Mouse (Mus musculus): Measurements from ENCODE around the gene Psenen. TPM values are rescaled to one million over a fixed set of nuclear protein-coding genes. Genes with fewer than 3 reads are reported as not detected.

Gene Psenen
- polyA plus RNA-seq, 1 experiment from 2014 or later: 138 TPM

DNA sequence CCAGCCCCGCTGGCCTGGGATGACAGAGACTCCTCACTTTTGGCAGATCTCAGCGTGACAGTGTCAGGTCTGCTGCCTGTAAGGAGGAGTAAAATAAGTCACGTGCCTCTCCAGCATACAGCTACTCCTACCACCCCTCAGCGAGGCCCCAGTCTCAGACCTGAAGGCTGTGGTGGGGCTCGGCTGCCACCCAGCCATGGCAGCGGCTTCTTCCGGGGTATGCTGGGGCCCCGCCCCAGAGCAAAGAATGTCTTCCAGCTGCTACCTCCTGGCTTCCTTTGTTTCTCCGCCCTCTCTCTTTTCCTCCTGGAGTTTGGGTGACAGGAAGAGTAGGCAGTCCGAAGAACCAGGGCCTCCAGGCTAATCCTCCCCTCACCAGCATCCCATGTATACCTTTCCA lies 37.5 kb downstream of the Psenen start:
- Histone ChIP-seq H3K27ac (peak overlapping the region; percentile 84), H3K4me1 (peaks cover 20% of the 10 kb centered on the region), H3K9ac (peak overlapping the region; percentile 64), H3K36me3 (peaks cover 84% of the 10 kb centered on the region), H3K27me3 (no peaks in the 10 kb centered on the region), H3K9me3 (no peaks in the 10 kb centered on the region), H3K4me3 (peak overlapping the region; percentile 27), H3K4me2 (peak overlapping the region; percentile 53)
- 14% methylated on average over 10 of the region's 10 CpGs for WGBS
- no peak for ATAC-seq (ENCODE audit: insufficient number of reproducible peaks, insufficient read depth, low FRiP score, low TSS enrichment, low read depth)

DNA sequence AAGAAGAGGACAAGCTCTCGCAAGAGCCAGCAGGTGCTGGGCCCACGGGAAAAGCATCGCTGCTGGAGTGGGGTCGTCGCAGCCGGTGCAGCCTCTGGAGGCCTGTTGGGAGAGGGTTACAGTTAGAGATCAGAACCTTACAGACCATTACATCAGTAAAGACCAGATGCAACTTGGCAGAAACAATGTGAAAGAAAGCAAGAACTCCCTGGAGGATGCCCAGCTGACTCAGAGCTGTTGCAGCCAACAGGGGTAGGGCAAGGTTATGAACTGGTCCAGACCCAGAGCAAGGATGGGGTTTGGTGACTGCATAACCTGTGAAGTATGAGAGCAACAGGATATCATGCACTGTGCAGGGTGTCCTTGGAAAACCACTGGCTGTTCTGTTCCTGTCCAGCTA lies 38.9 kb downstream of the Psenen start:
- peaks cover 70% of the 10 kb centered on the region for H3K36me3 ChIP-seq
- ATAC-seq (ENCODE audit: insufficient number of reproducible peaks, insufficient read depth, low FRiP score, low TSS enrichment, low read depth): no peak
- H3K27me3 ChIP-seq: no peaks in the 10 kb centered on the region
- 83% methylated on average over 6 of the region's 6 CpGs for WGBS
- no peak overlapping the region for H3K4me2 ChIP-seq
- H3K4me1 ChIP-seq: peaks cover 20% of the 10 kb centered on the region
- H3K27ac ChIP-seq: no peak overlapping the region
- no peaks in the 10 kb centered on the region for H3K9me3 ChIP-seq
- no peak overlapping the region for H3K4me3 ChIP-seq
- no peak overlapping the region for H3K9ac ChIP-seq

DNA sequence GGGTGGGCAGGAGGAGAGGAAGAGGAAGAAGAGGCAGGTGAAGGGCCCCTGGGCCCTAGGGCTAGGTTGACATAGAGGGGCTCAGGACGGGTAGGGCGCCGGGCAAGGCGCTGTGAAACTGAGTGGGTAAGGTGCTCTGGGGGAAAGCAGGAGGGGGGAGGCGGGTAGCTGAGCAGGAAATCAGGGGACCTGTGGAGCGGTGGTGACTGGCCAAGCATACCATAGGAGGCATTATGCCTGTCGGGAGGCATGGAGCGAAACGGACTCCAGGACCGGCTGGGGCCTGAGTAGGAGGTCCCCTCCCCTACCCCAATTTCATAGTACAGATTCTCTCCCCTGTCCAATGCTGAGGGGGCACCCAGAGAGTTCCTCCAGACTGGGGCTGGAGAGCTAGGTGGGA lies 40.6 kb downstream of the Psenen start:
- ATAC-seq (ENCODE audit: insufficient number of reproducible peaks, insufficient read depth, low FRiP score, low TSS enrichment, low read depth): no peak
- no peak overlapping the region for H3K4me2 ChIP-seq
- no peaks in the 10 kb centered on the region for H3K27me3 ChIP-seq
- H3K9ac ChIP-seq: no peak overlapping the region
- peaks cover 54% of the 10 kb centered on the region for H3K36me3 ChIP-seq
- H3K27ac ChIP-seq: no peak overlapping the region
- WGBS: 88% methylated on average over 10 of the region's 10 CpGs
- H3K4me1 ChIP-seq: peaks cover 20% of the 10 kb centered on the region
- H3K4me3 ChIP-seq: no peak overlapping the region
- H3K9me3 ChIP-seq: no peaks in the 10 kb centered on the region

DNA sequence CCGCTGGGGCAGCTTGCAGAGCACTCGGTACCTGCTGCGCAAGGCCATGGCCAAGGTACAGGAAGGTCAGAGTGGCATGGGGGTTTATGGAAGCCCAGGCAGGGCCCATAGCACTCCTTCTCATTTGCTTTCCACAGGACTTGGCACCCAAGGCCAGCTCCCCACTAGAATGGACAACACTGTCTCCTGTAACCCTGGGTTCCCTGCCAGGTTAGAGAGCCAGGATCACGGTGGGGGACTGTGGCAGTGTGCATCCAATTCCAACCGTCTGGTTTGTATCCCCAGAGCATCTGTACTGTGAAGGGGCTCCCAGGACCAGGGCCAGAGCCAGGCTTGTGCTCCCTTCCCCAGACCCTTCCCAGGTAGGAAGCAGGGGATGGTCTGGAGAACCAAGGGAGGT lies 42.6 kb downstream of the Psenen start:
- Histone ChIP-seq H3K27me3 (no peaks in the 10 kb centered on the region), H3K36me3 (peaks cover 35% of the 10 kb centered on the region), H3K4me1 (peaks cover 6% of the 10 kb centered on the region), H3K4me2 (no peak overlapping the region), H3K4me3 (no peak overlapping the region), H3K9ac (no peak overlapping the region), H3K9me3 (no peaks in the 10 kb centered on the region), H3K27ac (0 out of 2 replicates have a peak overlapping the region, but pooled peaks have one; percentile 11)
- WGBS: 67% methylated on average over 5 of the region's 5 CpGs
- ATAC-seq (ENCODE audit: insufficient number of reproducible peaks, insufficient read depth, low FRiP score, low TSS enrichment, low read depth): no peak

DNA sequence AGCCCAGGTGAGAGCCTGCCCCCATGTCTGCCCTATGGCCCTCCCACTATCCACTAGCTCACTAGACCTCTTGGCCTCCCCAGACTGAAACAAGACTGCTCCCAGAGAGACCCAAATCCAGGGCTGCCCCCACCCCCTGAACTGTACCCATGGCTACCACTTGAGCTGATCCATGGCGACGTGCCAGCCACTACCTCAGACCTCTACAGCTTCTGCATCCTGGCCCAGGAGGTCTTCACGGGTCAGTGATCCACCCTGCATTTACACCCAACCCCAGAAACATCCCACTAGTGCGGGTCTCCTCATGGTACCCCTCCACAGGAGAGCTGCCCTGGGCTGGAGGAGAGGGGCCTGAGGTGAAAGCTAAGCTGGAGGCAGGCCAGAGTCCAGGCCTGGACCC lies 43.0 kb downstream of the Psenen start:
- no peaks in the 10 kb centered on the region for H3K9me3 ChIP-seq
- peaks cover 30% of the 10 kb centered on the region for H3K36me3 ChIP-seq
- H3K9ac ChIP-seq: no peak overlapping the region
- no peak overlapping the region for H3K4me3 ChIP-seq
- H3K4me1 ChIP-seq: 0 out of 2 replicates have a peak, but pooled peaks cover 3% of the 10 kb centered on the region
- ATAC-seq (ENCODE audit: insufficient number of reproducible peaks, insufficient read depth, low FRiP score, low TSS enrichment, low read depth): no peak
- 76% methylated on average over 4 of the region's 4 CpGs for WGBS
- no peak overlapping the region for H3K27ac ChIP-seq
- no peak overlapping the region for H3K4me2 ChIP-seq
- H3K27me3 ChIP-seq: no peaks in the 10 kb centered on the region

DNA sequence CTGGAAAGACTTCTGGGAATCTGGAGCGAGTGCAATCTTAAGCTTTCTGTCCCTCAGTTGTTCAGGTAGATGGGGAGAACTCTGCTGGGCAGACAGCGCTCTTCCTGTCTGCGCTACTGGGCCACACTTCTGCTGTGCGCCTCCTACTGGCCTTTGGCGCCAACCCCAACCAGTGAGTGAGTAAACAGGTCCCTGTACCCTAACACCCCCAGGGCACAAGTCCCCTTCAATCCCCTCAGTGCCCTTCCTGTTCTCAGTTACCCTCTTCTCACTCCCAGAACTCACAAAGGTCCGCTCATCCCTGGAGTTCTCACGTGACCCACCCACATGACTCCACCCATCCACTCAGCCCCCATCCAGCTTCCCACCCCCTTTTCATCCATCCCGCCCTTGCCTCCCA lies 45.1 kb downstream of the Psenen start:
- WGBS: 30% methylated on average over 8 of the region's 8 CpGs
- no peak overlapping the region for H3K27ac ChIP-seq
- no peak overlapping the region for H3K4me2 ChIP-seq
- H3K4me1 ChIP-seq: 0 out of 2 replicates have a peak, but pooled peaks cover 3% of the 10 kb centered on the region
- H3K27me3 ChIP-seq: no peaks in the 10 kb centered on the region
- H3K36me3 ChIP-seq: peaks cover 10% of the 10 kb centered on the region
- no peak overlapping the region; the same call in 1 of the 2 replicates for H3K9ac ChIP-seq
- H3K9me3 ChIP-seq: no peaks in the 10 kb centered on the region
- no peak for ATAC-seq (ENCODE audit: insufficient number of reproducible peaks, insufficient read depth, low FRiP score, low TSS enrichment, low read depth)
- H3K4me3 ChIP-seq: no peak overlapping the region

DNA sequence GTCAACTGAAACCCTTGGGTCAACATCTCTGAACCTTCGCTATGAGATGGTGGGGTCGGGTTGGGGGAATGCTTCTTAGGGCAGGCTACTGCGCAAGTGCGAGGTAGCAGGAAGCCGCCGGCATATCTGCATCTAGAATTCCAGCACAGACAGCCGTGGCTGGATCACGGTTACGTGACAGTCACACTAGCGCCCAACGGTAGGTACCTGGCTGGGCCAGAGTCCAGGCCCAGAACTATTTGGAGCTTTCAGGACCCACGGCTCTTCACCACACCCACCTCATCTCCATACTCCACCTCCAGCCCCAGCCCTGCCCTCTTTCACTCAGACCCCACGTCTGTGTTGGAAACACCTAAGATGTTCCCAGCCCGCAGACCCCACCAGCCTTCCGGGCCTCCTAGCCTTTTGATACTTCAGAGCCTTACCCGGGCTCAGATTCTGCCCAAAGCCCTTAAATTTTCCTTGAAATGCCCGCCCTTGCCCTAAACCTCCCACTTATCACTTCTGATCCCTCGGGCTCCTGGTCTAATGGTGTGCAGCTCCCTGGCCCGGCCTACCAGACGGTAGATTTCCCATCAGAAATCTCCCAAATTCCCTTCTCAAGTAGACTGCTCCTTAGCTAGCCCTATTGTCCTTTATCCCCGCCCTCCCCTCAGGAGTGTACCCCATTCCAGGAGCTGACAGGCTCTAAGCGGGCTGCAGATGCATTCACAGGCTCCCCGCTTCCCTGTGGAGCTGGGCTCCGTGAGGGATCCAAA lies 48.2 kb downstream of the Psenen start:
- Histone ChIP-seq H3K9ac (no peak overlapping the region), H3K27ac (no peak overlapping the region), H3K36me3 (no peaks in the 10 kb centered on the region), H3K4me2 (no peak overlapping the region), H3K9me3 (no peaks in the 10 kb centered on the region), H3K4me3 (no peak overlapping the region), H3K4me1 (no peaks in the 10 kb centered on the region), H3K27me3 (no peaks in the 10 kb centered on the region)
- WGBS: 54% methylated on average over 24 of the region's 24 CpGs
- ATAC-seq (ENCODE audit: insufficient number of reproducible peaks, insufficient read depth, low FRiP score, low TSS enrichment, low read depth): no peak

Small RNAs within 50 kb of the gene (microRNA-seq; reads per million reads assigned to microRNA genes)
- gene Gm38670: 1.7 reads per million
- not detected for gene Mir3569

Other genes with a start within 250 kb of the Psenen start
- gene Syne4, start 248.8 kb downstream of the Psenen start, polyA plus RNA-seq (2015; fragmentation: Nextera tagmentation; extraction: Ambion mirVana): 54.6 and 59.4 TPM in 2 replicates
- 5.1 TPM in 1 of 2 replicates, not detected in the other for gene E130208F15Rik, start 241.9 kb downstream of the Psenen start, polyA plus RNA-seq (2015; fragmentation: Nextera tagmentation; extraction: Ambion mirVana)
- gene Sdhaf1, start 239.7 kb downstream of the Psenen start, polyA plus RNA-seq (2015; fragmentation: Nextera tagmentation; extraction: Ambion mirVana): 19.2 and 22.5 TPM in 2 replicates
- gene Lrfn3, start 200.9 kb downstream of the Psenen start, polyA plus RNA-seq (2015; fragmentation: Nextera tagmentation; extraction: Ambion mirVana): 5.8 and 7.5 TPM in 2 replicates
- gene Tyrobp, start 149.9 kb downstream of the Psenen start, polyA plus RNA-seq (2015; fragmentation: Nextera tagmentation; extraction: Ambion mirVana): 38.9 and 40.9 TPM in 2 replicates
- gene Hcst, start 143.8 kb downstream of the Psenen start, polyA plus RNA-seq (2015; fragmentation: Nextera tagmentation; extraction: Ambion mirVana): 0.72 and 0.91 TPM in 2 replicates
- gene Nfkbid, start 141.9 kb downstream of the Psenen start, polyA plus RNA-seq (2015; fragmentation: Nextera tagmentation; extraction: Ambion mirVana): 1.8 and 2.5 TPM in 2 replicates
- 53.4 and 54.1 TPM in 2 replicates for gene Aplp1, start 118.1 kb downstream of the Psenen start, polyA plus RNA-seq (2015; fragmentation: Nextera tagmentation; extraction: Ambion mirVana)
- 0.17 and 0.52 TPM in 2 replicates for gene Kirrel2, start 105.9 kb downstream of the Psenen start, polyA plus RNA-seq (2015; fragmentation: Nextera tagmentation; extraction: Ambion mirVana)
- 0.13 and 0.36 TPM in 2 replicates for gene Nphs1, start 105.3 kb downstream of the Psenen start, polyA plus RNA-seq (2015; fragmentation: Nextera tagmentation; extraction: Ambion mirVana)
- 0.73 TPM in 1 of 2 replicates, not detected in the other for gene Prodh2, start 70.0 kb downstream of the Psenen start, polyA plus RNA-seq (2015; fragmentation: Nextera tagmentation; extraction: Ambion mirVana)
- gene Arhgap33, start 28.6 kb downstream of the Psenen start, polyA plus RNA-seq (2015; fragmentation: Nextera tagmentation; extraction: Ambion mirVana): 16.4 and 17.5 TPM in 2 replicates
- gene Hspb6, start 11.4 kb downstream of the Psenen start, polyA plus RNA-seq (2015; fragmentation: Nextera tagmentation; extraction: Ambion mirVana): 16.5 and 21.0 TPM in 2 replicates
- 15.8 and 17.4 TPM in 2 replicates for gene Proser3, start 11.3 kb downstream of the Psenen start, polyA plus RNA-seq (2015; fragmentation: Nextera tagmentation; extraction: Ambion mirVana)
- 44.1 and 47.7 TPM in 2 replicates for gene Lin37, start 3.8 kb downstream of the Psenen start, polyA plus RNA-seq (2015; fragmentation: Nextera tagmentation; extraction: Ambion mirVana)
- gene U2af1l4, start 326 bp downstream of the Psenen start, polyA plus RNA-seq (2015; fragmentation: Nextera tagmentation; extraction: Ambion mirVana): 97.0 and 104 TPM in 2 replicates
- 14.9 and 15.4 TPM in 2 replicates for gene Gm49396, start 283 bp downstream of the Psenen start, polyA plus RNA-seq (2015; fragmentation: Nextera tagmentation; extraction: Ambion mirVana)
- 4.3 and 4.8 TPM in 2 replicates for gene Igflr1, start 1.8 kb upstream of the Psenen start, polyA plus RNA-seq (2015; fragmentation: Nextera tagmentation; extraction: Ambion mirVana)
- 9.3 and 13.8 TPM in 2 replicates for gene Kmt2b, start 25.1 kb upstream of the Psenen start, polyA plus RNA-seq (2015; fragmentation: Nextera tagmentation; extraction: Ambion mirVana)
- 0.27 and 0.29 TPM in 2 replicates for gene Zbtb32, start 35.3 kb upstream of the Psenen start, polyA plus RNA-seq (2015; fragmentation: Nextera tagmentation; extraction: Ambion mirVana)
- gene Upk1a, start 49.2 kb upstream of the Psenen start, polyA plus RNA-seq (2015; fragmentation: Nextera tagmentation; extraction: Ambion mirVana): 0.28 and 0.55 TPM in 2 replicates
- 818 and 841 TPM in 2 replicates for gene Cox6b1, start 62.5 kb upstream of the Psenen start, polyA plus RNA-seq (2015; fragmentation: Nextera tagmentation; extraction: Ambion mirVana)
- gene Etv2, start 72.2 kb upstream of the Psenen start, polyA plus RNA-seq (2015; fragmentation: Nextera tagmentation; extraction: Ambion mirVana): not detected in 2 replicates
- 128 and 139 TPM in 2 replicates for gene Rbm42, start 86.7 kb upstream of the Psenen start, polyA plus RNA-seq (2015; fragmentation: Nextera tagmentation; extraction: Ambion mirVana)
- 51.0 and 51.3 TPM in 2 replicates for gene Haus5, start 101.4 kb upstream of the Psenen start, polyA plus RNA-seq (2015; fragmentation: Nextera tagmentation; extraction: Ambion mirVana)
- gene Pmis2, start 108.0 kb upstream of the Psenen start, polyA plus RNA-seq (2015; fragmentation: Nextera tagmentation; extraction: Ambion mirVana): not detected in 2 replicates
- gene 2200002J24Rik, start 135.3 kb upstream of the Psenen start, polyA plus RNA-seq (2015; fragmentation: Nextera tagmentation; extraction: Ambion mirVana): not detected in 2 replicates
- 0.10 and 0.17 TPM in 2 replicates for gene Atp4a, start 148.6 kb upstream of the Psenen start, polyA plus RNA-seq (2015; fragmentation: Nextera tagmentation; extraction: Ambion mirVana)
- gene Tmem147, start 165.9 kb upstream of the Psenen start, polyA plus RNA-seq (2015; fragmentation: Nextera tagmentation; extraction: Ambion mirVana): 181 and 185 TPM in 2 replicates
- gene Gapdhs, start 180.1 kb upstream of the Psenen start, polyA plus RNA-seq (2015; fragmentation: Nextera tagmentation; extraction: Ambion mirVana): 0.74 and 0.90 TPM in 2 replicates
- 2.5 and 3.3 TPM in 2 replicates for gene Sbsn, start 187.8 kb upstream of the Psenen start, polyA plus RNA-seq (2015; fragmentation: Nextera tagmentation; extraction: Ambion mirVana)
- gene Dmkn, start 200.1 kb upstream of the Psenen start, polyA plus RNA-seq (2015; fragmentation: Nextera tagmentation; extraction: Ambion mirVana): 14.5 and 22.3 TPM in 2 replicates
- gene Krtdap, start 224.3 kb upstream of the Psenen start, polyA plus RNA-seq (2015; fragmentation: Nextera tagmentation; extraction: Ambion mirVana): 72.6 and 127 TPM in 2 replicates